Mouse (Mus musculus): ENCODE data around the gene Gm11627. TPM values are rescaled to one million over a fixed set of nuclear protein-coding genes. Genes with fewer than 3 reads are reported as not detected.
A peak's percentile ranks its signal among the peaks of the same experiment; 100 is the strongest.

Gm11627 gene
- polyA plus RNA-seq, 1 experiment from 2014 or later: 5.3 TPM

DNA sequence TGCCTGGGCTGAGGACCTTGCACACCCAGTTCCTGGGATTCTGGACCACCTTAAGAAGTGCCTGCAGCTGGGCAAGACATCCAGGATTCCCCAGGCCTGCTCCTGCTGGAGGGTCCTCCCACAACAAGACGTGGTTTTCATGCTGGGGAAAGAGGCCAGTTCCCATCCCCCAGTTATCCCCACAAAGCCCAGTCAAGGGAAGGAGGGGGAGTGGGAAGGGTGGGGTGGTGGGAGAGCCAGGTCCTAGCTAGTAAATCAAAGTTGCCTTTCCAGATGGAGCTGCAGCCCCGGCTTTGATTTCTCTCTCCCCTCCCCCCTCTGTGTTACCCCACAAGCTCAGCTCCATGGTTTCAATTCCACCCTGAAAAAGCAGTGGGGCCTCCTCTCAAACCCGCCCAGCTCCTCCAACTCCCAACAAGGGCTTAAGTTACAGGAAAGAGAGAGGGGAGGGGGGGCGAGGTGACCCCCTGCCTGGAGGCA lies 16.1 kb upstream of the Gm11627 start:
- H3K27me3 ChIP-seq: 0 out of 2 replicates have a peak, but pooled peaks cover 2% of the 10 kb centered on the region
- no peaks in the 10 kb centered on the region for H3K36me3 ChIP-seq
- 0 out of 2 replicates have a peak overlapping the region, but pooled peaks have one; percentile 11 for H3K4me2 ChIP-seq (replicated peaks)
- H3K9ac ChIP-seq (replicated peaks): 0 out of 2 replicates have a peak overlapping the region, but pooled peaks have one; percentile 19
- 7% methylated on average over 3 of the region's 4 CpGs for WGBS
- no peak overlapping the region for H3K4me3 ChIP-seq (replicated peaks)
- ATAC-seq: no peak
- peak overlapping the region; percentile 44; the same call in 1 of the 2 replicates for H3K27ac ChIP-seq
- H3K4me1 ChIP-seq (replicated peaks): peaks cover 21% of the 10 kb centered on the region
- H3K9me3 ChIP-seq: 0 out of 2 replicates have a peak, but pooled peaks cover 2% of the 10 kb centered on the region

DNA sequence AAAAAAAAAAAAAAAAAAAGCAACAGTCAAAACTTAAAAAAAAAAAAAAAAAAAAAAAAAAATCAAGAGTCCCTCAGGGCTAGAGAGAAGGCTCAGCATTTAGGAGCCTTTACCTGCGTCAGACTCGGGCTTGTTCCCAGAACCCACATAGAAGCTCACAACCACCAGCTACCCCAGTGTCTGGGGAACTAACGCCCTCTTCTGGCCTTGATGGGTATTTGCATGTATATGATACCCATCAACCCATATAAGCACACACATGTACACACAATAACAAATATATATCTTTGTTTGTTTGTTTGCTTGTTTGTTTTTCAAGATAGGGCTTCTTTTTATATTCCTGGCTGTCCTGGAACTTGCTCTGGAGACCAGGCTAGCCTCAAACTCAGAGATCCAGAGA lies 8.3 kb upstream of the Gm11627 start:
- no peak for ATAC-seq
- WGBS: 67% methylated on average over 3 of the region's 3 CpGs

GRCm38 (mm10) chr11:102586445-102587130 lies 7.3 kb upstream of the Gm11627 start:
- no peak overlapping the region for H3K4me2 ChIP-seq (replicated peaks)
- WGBS: 95% methylated on average over 4 of the region's 4 CpGs
- peaks cover 16% of the 10 kb centered on the region for H3K4me1 ChIP-seq (replicated peaks)
- H3K36me3 ChIP-seq: no peaks in the 10 kb centered on the region
- no peak overlapping the region for H3K27ac ChIP-seq
- H3K9me3 ChIP-seq: no peaks in the 10 kb centered on the region
- H3K9ac ChIP-seq (replicated peaks): no peak overlapping the region
- peaks cover 24% of the 10 kb centered on the region for H3K27me3 ChIP-seq
- no peak overlapping the region for H3K4me3 ChIP-seq (replicated peaks)
- no peak for ATAC-seq

More for the DNA sequence above, 8.3 kb upstream of the Gm11627 start:
- Histone ChIP-seq H3K9ac (replicated peaks) (no peak overlapping the region), H3K9me3 (no peaks in the 10 kb centered on the region), H3K36me3 (no peaks in the 10 kb centered on the region), H3K4me2 (replicated peaks) (no peak overlapping the region), H3K27me3 (peaks cover 19% of the 10 kb centered on the region), H3K27ac (no peak overlapping the region), H3K4me1 (replicated peaks) (peaks cover 7% of the 10 kb centered on the region), H3K4me3 (replicated peaks) (no peak overlapping the region)

DNA sequence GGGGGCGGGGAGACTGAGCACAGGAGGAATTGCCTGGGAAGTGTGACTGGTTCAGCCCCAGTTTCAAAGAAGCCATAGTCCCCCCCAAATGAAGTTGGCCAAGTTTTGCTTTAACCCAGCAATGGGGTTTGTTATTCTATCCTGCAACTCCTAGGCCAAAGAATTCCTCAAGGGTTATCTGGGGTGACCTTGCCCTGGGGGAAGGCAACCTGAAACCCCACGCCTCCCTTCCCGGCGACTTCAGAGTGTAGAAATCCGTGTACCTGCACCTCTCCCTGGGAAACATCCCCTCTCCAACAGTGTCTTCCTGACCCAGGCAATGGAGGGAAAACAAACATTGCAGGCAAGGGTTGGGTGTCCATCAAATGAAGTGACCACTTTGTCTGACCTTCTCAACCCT lies 3.5 kb upstream of the Gm11627 start:
- no peak overlapping the region for H3K4me3 ChIP-seq (replicated peaks)
- no peaks in the 10 kb centered on the region for H3K9me3 ChIP-seq
- H3K9ac ChIP-seq (replicated peaks): no peak overlapping the region
- H3K27ac ChIP-seq: no peak overlapping the region
- H3K36me3 ChIP-seq: no peaks in the 10 kb centered on the region
- 20% methylated on average over 5 of the region's 5 CpGs for WGBS
- H3K27me3 ChIP-seq: peaks cover 24% of the 10 kb centered on the region
- ATAC-seq: no peak
- H3K4me1 ChIP-seq (replicated peaks): peaks cover 43% of the 10 kb centered on the region
- H3K4me2 ChIP-seq (replicated peaks): no peak overlapping the region

DNA sequence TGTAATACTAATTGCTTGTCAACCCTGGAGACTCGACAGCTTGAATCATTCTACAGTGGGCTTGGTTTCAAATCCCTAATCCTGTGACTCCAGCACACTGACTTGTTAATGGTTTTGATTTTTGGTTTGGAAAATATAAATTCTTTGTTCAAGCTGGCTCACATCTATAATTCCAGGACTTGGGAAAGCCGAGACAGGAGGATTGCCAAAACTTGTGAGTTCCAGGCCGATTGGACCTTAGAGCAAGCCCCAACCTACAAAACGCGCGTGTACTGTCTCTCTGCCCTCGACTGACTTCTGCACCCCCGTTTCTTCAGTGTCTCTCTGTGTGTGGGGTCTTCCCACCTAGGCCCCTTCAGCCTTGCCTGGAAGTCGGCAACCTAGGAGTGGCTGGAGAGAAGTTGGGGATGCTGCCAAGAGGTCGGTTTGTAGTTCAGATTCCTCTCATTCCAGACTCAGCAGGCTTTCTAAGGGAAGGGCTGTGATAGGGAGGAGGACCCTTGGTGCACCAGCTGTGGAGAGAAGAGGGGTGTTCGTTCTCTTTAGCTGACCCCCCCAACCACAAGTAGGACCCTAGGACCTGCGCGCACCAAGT lies 2.9 kb upstream of the Gm11627 start:
- peak overlapping the region; percentile 70 for H3K27ac ChIP-seq
- H3K4me2 ChIP-seq (replicated peaks): no peak overlapping the region
- WGBS: 19% methylated on average over 13 of the region's 13 CpGs
- no peak for ATAC-seq
- no peak overlapping the region for H3K9ac ChIP-seq (replicated peaks)
- H3K36me3 ChIP-seq: no peaks in the 10 kb centered on the region
- peaks cover 27% of the 10 kb centered on the region for H3K27me3 ChIP-seq
- peaks cover 43% of the 10 kb centered on the region for H3K4me1 ChIP-seq (replicated peaks)
- no peak overlapping the region for H3K4me3 ChIP-seq (replicated peaks)
- H3K9me3 ChIP-seq: no peaks in the 10 kb centered on the region

DNA sequence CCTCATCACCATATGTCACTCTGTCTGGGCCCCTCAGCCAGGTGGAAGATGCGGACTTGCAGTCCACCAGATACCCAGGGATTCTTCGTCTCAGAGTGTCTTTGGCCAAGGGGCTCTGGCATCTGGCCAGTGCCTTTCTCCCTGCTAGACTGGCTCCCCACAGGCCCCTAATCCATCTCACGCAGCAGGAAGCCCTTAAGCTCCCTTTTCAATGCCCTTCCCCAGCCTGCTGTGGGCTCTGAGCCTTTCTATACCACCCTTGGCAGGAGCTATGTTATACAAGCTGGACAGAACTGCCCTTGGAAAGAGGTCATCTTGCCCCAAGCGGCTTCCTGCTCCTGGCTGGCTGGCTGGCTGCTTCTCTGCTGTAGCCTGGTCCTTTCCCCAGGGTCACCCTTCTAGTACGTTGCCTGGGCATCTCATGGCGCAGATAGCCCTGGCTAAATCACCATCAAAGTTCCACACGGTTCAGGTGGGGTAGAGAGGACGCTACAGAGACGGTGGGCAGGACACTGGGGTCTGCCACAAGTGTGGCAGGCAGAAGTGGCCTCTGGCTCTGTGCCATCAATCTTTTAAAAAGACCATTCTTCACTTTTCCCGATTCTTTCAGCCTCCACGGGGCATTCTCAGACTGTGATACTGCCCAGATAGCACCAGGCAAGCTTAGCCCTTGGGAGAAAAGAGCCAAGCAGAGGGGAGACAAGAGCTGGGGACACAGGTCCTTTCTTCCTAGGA lies 2.2 kb upstream of the Gm11627 start:
- no peak overlapping the region for H3K4me3 ChIP-seq (replicated peaks)
- no peaks in the 10 kb centered on the region for H3K9me3 ChIP-seq
- H3K4me2 ChIP-seq (replicated peaks): peak overlapping the region; percentile 4; the same call in 1 of the 2 replicates
- H3K36me3 ChIP-seq: no peaks in the 10 kb centered on the region
- ATAC-seq: peak; percentile 63
- no peak overlapping the region for H3K9ac ChIP-seq (replicated peaks)
- H3K4me1 ChIP-seq (replicated peaks): peaks cover 43% of the 10 kb centered on the region
- 7% methylated on average over 11 of the region's 11 CpGs for WGBS
- peak overlapping the region; percentile 70 for H3K27ac ChIP-seq
- peaks cover 29% of the 10 kb centered on the region for H3K27me3 ChIP-seq

DNA sequence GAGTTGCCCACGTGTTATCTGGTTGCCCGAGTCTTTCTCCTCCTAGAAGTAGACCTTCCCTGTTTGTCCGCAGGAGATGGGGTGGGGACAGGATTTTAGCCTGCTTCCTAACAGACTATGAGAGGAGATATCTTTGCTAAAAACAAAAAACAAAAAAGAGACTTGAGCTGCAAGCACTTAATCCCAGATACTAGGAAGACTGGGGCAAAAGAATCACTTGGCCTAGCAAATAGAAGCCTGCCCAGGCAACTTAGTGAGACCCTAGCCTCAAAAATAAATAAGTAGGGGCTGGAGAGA lies 721 bp upstream of the Gm11627 start:
- no peak for ATAC-seq
- H3K9me3 ChIP-seq: no peaks in the 10 kb centered on the region
- H3K27ac ChIP-seq: peak overlapping the region; percentile 79
- peaks cover 28% of the 10 kb centered on the region for H3K27me3 ChIP-seq
- 15% methylated on average over 3 of the region's 3 CpGs for WGBS
- H3K9ac ChIP-seq (replicated peaks): 0 out of 2 replicates have a peak overlapping the region, but pooled peaks have one; percentile 46
- H3K4me3 ChIP-seq (replicated peaks): no peak overlapping the region
- H3K4me2 ChIP-seq (replicated peaks): peak overlapping the region; percentile 43; the same call in 1 of the 2 replicates
- H3K4me1 ChIP-seq (replicated peaks): peaks cover 43% of the 10 kb centered on the region
- H3K36me3 ChIP-seq: no peaks in the 10 kb centered on the region

- Histone ChIP-seq H3K36me3 (no peaks in the 10 kb centered on the region), H3K27me3 (peaks cover 19% of the 10 kb centered on the region), H3K27ac (peak overlapping the region; percentile 79), H3K9ac (replicated peaks) (0 out of 2 replicates have a peak overlapping the region, but pooled peaks have one; percentile 46), H3K4me1 (replicated peaks) (peaks cover 43% of the 10 kb centered on the region), H3K9me3 (no peaks in the 10 kb centered on the region), H3K4me2 (replicated peaks) (peak overlapping the region; percentile 43), H3K4me3 (replicated peaks) (peak overlapping the region; percentile 19)
- WGBS: 4% methylated on average over 27 of the region's 27 CpGs
- ATAC-seq: peak; percentile 34; the same call in 1 of the 2 replicates
Observed at GRCm38 (mm10) chr11:102578341-102579118, 731 bp downstream of the Gm11627 start.

DNA sequence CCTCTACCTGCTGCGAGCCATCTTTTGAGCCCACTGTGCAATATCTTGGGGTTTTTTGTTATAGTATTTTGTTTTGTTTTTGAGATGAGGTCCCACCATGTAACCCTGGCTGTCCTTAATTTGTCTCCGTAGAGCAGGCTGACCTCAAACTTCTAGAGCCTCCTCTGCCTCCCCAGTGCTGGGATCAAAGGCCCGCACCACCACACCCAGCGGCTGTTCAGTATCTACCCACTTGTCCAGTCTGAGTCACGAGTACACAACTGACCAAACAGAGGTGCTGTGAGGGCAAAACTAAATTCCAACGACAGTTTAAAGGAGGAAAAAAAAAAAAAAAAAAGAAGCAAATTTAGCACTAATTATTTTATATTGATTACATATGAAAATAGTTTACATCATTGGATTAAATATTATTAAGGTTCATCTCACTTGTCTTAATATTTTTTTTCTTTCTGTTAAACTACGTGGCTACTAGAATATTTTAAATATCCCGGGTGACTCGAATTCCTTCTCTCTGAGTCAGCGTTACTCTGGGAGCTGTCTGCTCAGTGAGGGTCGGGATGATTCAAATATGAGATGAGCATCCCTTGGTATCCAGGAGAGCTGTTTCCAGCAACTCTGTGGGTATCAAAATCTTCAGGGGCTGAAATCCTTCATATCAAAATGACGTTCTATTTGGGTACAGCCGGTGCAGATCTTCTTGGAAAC lies 3.1 kb downstream of the Gm11627 start:
- no peak for ATAC-seq
- 77% methylated on average over 13 of the region's 13 CpGs for WGBS
- peaks cover 29% of the 10 kb centered on the region for H3K4me1 ChIP-seq (replicated peaks)
- H3K27me3 ChIP-seq: peaks cover 5% of the 10 kb centered on the region; the same call in 1 of the 2 replicates
- no peak overlapping the region for H3K4me2 ChIP-seq (replicated peaks)
- no peaks in the 10 kb centered on the region for H3K9me3 ChIP-seq
- no peaks in the 10 kb centered on the region for H3K36me3 ChIP-seq
- no peak overlapping the region for H3K9ac ChIP-seq (replicated peaks)
- H3K27ac ChIP-seq: no peak overlapping the region
- no peak overlapping the region for H3K4me3 ChIP-seq (replicated peaks)

GRCm38 (mm10) chr11:102575034-102575433 lies 4.2 kb downstream of the Gm11627 start:
- no peaks in the 10 kb centered on the region for H3K36me3 ChIP-seq
- no peak for ATAC-seq
- no peak overlapping the region for H3K27ac ChIP-seq

More at GRCm38 (mm10) chr11:102575034-102575433, 4.2 kb downstream of the Gm11627 start:
- H3K4me2 ChIP-seq (replicated peaks): no peak overlapping the region
- H3K27me3 ChIP-seq: peaks cover 5% of the 10 kb centered on the region; the same call in 1 of the 2 replicates
- peaks cover 21% of the 10 kb centered on the region for H3K4me1 ChIP-seq (replicated peaks)
- H3K9me3 ChIP-seq: no peaks in the 10 kb centered on the region
- 37% methylated on average over 1 of the region's 1 CpGs for WGBS
- H3K4me3 ChIP-seq (replicated peaks): no peak overlapping the region
- H3K9ac ChIP-seq (replicated peaks): no peak overlapping the region
